Mouse (Mus musculus) liver, postnatal 0 days (tissue): ENCODE results near the gene Ugt3a1.

ENCODE experiments used
- CTCF ChIP-seq: sonication (generic); IDR thresholded peaks from 2 replicates; pipeline ENCODE4 v1.5.1; 2016; ENCODE audit warnings: antibody characterized with exemption, low read depth
- EP300 ChIP-seq: IDR thresholded peaks from 2 replicates; pipeline ENCODE4 v1.6.1; 2016; ENCODE audit warnings: antibody characterized with exemption, low read depth, mild to moderate bottlenecking

GRCm38 (mm10) chr15:9279026-9279425, 2.3 kb downstream of the Ugt3a1 start:
- TF ChIP-seq CTCF = no peak
- no peak for TF ChIP-seq EP300
